Mouse (Mus musculus) cerebellum, postnatal 4 days (tissue): ENCODE data around the gene Car11.
"Not testable (repeated sequence)": the region's sequence is repeated elsewhere in the genome, so short reads cannot be mapped to it uniquely, and the experiment has no call there.

Source experiments
- DNase-seq, 2 experiments: peaks; one replicate each; pipeline ENCODE4 v3.0.0; 2022; ENCODE audit warnings: low spot score in 2 of 2, mixed read lengths in 1 of 2

Car11 gene

DNA sequence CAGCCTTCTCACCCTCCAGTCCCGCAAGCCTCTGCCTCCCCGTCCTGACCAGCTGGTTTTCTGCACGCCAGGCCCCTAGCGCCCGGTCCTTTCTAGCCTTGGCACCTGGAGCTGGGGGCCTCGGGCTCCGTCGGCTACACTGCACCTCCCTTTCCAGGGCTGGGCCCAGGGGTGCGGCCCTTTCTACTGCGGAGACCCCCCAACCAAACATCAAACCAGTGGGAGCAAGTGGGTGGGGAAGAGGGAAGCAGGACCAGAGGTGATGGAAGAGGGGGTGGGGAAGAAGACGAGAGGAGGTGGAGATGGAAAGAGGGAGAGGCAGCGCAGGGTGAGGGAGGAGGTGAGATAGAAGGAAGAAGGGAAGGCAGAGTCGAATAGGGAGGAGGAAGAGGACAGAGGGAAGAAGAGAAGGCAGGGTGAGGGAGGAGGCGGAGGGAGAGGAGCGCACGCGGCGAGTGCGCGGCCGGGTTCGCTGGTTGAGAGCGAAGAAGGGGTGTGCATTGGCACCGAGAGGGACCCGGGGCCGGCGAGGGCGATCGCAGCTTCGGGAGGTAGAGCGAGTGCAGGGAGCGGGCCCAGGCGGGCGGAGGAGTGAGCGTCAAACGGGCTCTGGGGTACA, at the start of gene Car11:
Gene Car11, plus strand, starts transcription at position 321 of the 619 bp plus-strand sequence.
- no peak for DNase-seq

DNA sequence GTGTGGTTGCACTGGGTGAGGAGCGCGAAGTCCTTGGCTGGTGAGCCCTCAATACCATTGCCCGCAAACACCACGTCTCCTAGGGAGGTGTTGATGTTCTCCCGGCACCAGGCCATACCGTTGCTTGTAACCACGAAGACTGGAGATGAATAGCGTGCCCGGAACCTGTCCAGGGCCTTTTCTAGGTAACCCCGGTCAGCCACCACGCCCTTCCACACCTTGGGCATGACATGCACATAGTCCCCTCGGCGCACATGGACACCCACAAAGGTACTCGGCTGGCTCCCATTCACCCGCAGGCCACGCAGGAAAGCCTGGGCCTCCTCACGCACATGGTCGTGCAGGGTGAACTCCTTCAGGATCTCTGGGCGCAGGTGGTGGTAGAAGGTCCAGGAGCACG, 49.2 kb upstream of the Car11 start:
- DNase-seq: not testable (repeated sequence)

DNA sequence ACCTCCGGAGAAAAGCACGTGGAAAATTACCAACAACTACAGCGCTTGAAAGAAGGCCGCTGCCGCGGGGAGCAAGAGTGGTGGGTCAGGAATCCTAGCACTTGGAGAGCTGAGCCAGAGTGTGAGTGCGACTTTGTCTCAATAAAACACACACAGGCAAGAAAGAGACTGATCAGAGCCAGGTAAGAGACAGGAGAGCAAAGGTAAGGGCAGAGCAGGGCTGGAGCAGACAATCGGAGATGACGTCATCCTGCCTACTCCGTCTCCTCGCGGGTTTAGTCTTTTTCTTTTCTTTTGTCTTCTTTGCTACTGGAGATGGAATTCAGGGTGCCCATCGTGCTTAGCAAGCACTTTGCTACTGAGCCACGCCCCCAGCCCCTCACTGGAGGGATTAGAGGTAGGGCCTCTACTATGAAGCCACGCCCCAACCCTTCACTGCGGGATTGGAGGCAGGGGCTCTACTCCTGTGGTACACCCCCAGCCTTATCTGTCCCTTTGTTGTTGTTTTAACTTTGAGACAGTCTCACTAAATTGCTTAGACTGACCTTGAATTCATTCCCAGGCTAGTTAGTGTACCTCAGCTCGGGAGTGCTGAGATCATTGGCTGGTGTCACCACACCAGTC, 45.1 kb upstream of the Car11 start:
- DNase-seq: no peak

DNA sequence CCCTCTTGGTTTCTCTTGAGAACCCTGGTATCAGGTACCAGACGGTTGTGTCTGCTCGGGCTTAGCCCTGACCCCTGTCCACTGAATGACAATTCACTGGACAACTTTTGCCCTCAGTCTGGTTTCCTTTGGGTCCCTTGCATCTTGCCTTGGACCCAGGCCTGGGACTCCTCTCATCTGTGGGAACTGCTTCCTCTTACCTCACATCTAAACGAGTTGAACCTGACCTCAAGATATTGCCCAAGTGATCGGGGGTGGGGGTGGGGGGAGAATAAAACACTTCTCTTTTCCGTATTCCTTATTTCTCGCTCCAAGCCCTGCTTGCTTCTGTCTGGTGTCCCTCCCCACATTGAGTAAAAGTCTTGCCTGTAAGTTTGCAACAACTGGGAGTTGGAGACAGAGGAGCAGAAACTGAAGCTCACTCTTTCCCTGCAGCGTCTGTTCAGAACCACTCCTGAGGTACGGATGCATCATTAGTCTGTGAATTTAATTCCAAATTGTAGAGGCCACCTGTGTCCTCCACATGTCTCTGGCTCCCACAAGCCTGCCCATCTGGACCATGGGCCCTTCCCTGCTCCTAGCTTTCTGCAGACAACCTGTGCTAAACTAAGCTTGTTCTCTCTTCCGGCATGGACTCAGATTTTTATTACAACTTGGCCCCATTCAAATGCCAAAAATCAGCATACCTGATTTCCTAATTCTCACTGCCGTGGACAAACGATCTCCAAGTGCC, 38.7 kb upstream of the Car11 start:
- DNase-seq: no peak

DNA sequence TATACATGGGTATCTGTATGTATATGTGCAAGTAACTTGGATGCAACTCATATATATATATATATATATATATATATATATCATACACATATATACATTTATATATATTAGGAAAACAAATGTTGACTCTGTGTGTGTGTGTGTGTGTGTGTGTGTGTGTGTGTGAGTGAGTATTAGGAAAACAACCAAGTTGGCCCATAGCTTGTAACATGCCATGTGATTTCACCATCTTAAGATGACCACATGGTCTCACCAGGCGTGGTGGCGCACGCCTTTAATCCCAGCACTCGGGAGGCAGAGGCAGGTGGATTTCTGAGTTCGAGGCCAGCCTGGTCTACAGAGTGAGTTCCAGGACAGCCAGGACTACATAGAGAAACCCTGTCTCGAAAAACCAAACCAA, 37.9 kb upstream of the Car11 start:
- DNase-seq: not testable (repeated sequence)

DNA sequence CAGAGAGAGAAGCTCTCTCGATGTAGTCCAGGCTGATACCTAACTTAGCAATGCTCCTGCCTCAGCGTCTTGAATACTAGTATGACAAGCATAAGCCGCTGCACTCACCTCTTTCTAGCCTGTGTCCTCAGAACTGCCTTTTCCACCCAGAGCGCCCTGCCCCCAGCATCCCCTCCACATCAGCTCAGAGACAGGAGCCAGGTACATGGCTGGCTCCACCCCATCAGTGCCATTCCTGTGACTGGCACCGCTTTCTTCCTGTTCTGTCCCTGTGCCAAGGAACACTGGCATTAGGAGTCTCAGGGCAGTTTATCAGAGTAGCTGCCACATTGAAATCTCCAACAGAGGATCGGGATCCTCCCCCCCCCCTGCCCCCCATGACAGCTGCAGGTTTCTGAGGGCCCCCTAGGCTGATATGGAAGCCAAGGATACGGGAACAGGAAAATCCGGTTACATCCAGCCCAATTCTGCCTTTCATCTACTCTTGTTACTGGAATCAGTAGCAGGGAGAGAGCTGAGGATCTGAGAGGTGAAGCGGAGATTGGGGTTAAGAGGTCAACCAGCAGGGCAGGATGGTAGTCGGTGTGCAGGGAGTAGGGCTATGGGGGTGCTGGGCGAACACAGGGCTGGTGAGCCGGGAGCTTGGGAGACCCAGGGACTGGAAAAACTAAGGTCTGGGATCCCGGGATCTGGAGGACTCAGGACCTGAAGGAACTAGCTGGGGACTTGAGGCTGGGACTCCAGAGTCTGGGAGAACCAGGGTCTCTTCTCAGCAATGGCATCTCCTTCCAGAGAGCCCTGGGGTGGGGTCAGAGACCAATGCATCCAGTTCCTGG, 34.1 kb upstream of the Car11 start:
- no peak for DNase-seq

DNA sequence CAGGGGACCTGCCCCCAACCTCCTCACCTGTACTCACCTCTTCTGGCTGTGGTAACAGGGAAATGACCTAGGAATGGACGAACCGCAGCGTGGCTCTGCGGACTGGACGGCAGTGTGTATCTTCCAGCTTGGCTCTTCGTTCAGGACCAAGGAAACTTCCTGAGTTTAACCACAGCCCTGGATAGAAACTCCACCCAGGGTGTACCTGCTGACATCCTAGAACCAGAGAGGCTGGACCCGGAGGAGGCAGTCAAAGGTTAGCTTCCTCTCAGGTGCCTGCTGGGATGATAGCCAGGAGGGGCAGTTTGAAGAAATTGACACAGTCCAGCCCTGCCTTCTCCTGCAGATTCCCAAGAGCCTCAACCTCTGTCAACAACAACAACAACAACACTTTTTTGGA, 33.5 kb upstream of the Car11 start, which contains the start of gene Fut2:
Gene Fut2, minus strand, starts transcription at position 234 of the 400 bp plus-strand sequence.
- no peak for DNase-seq

DNA sequence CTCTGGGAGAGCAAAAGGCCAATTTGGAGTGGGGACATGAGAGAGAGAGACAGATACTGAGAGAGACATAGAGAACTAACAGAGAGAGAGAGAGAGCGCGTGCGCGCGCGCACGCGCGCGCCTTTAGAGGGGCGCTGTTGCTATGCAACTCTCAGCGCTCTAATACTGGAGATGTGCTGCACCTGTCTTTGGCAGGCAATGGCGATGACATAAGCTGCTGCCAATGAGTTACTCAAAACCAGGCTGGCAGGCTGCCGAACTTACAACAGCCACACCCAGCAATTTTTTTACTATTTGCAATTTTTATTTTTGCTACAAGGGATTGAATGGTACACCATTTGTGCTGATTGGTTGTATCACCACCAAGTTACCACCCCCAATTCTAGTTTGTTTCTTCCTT, 31.9 kb upstream of the Car11 start:
- no peak for DNase-seq

DNA sequence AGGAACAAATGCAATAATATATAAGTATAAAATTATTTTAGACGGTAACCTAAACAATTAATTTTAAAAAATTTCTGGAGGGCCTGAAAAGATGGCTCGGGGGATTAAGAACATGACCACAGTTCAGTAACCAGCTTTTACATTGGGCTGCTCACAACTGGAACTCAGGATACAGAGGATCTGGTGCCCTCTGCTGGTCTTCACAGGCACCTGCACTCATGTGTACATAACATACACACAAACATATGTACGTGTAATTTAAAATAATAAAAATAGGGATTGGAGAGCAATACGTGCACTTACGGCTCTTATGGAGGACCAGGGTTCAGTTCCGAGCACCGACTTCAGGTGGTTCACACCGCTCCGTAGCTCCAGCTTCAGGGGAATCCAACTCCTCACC, 30.7 kb upstream of the Car11 start:
- DNase-seq: no peak

DNA sequence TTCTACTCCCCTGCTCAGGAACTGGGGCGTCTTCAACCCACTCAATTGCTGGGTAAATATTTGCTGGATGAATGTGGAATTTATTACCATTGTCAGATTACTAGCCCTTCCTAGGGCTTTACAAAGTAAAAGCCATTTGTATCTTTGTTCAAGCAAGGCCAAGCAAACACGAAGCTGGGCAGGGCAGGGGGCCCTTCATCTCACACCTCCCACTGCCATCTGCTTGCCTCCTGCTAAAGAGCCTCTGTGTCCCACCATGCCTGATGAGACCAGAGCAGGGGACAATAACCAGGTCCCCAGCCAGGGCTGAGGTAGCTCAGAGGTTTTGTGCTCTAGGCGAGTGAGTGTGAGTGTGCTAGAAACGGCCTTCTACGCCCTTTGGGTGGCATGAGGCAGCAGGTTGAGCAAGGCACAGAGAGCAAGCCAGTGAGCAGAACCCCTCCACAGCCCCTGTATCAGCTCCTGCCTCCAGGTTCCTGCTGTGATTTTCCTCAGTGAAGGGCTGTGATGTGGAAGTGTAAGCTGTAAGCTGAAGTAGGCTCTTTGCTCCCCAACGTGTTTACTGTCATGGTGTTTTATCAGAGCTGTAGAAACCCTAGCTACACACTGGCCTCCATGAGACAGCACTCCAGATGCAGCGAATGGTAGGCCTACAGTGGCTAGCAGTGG, 21.9 kb upstream of the Car11 start:
- DNase-seq: no peak

DNA sequence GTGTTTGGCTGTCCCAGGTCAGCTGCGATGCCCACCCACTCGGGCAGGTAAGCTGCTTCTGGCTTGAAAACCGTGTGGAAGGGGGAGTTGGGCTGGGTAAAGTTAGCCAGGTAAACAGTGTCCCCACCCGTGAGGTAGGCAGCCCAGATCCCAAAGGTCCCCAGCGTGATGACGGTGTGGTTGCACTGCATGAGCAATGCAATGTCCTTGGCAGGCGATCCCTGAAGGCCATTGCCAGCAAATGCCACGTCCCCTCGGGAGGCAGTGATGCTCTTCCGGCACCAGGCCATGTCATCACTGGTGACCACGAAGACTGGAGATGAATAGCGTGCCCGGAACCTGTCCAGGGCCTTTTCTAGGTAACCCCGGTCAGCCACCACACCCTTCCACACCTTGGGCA, 21.1 kb upstream of the Car11 start:
- no peak for DNase-seq

DNA sequence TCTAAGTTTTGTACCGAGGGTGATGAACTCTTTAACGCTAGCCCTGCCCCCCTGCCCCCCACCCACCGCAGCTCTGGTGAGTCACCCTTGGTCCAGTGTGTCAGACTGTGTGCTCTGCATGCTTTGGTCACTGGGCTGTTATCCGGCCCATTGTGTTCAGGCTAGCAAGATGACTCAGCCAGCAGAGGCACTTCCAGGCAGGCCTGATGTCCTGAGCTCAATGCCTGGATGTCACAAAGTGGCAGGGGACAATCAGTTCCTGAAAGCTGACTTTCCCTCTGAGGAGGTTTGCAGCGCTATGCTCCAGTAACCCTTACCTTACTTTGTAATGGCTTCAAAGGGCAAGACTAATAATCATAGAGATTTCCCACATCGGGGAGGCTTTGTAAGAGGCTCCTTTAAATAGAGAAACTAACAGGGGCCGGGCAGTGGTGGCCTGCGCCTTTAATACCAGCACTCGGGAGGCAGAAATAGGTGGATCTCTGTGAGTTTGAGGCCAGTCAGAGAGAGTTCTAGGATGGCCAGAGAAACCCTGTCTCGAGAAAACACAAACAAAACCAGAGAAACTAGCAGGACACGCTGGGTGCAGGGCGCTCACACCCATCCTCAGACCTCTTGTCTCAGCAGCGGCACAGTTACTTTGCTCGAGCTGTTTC, 19.5 kb upstream of the Car11 start:
- DNase-seq: no peak

DNA sequence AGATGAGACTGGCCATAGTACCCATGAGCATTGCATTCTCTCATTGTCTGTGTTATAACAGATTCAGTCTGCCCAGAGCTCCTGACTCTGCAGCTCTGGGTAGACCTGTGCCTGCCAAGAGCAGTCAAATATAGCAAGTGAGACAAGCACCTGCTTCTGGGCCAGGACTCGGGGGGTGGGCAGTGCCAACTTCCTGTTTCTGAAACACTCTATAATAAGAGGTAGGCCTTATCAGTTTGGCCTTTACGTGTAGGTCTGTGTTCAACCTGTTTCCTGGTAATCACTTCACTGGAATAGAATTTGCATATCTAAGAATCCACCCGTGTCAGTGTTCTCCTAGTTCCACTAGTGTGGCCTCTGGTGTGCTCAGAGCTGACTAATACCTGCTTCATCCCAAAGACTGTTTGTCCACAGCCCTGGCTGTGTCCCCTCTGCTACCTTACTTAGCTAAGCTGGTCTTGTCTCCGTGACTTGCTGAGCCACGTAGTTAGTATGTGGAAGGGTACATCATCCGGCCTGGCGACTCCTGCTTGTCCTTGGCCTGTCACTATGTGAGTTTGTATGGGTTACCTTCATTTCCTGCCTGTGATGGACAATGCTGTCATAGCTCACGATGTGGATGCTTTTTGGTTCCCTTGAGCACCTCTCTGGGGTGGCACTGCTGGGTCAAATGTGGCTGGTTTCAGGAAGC, 18.5 kb upstream of the Car11 start:
- DNase-seq: no peak

DNA sequence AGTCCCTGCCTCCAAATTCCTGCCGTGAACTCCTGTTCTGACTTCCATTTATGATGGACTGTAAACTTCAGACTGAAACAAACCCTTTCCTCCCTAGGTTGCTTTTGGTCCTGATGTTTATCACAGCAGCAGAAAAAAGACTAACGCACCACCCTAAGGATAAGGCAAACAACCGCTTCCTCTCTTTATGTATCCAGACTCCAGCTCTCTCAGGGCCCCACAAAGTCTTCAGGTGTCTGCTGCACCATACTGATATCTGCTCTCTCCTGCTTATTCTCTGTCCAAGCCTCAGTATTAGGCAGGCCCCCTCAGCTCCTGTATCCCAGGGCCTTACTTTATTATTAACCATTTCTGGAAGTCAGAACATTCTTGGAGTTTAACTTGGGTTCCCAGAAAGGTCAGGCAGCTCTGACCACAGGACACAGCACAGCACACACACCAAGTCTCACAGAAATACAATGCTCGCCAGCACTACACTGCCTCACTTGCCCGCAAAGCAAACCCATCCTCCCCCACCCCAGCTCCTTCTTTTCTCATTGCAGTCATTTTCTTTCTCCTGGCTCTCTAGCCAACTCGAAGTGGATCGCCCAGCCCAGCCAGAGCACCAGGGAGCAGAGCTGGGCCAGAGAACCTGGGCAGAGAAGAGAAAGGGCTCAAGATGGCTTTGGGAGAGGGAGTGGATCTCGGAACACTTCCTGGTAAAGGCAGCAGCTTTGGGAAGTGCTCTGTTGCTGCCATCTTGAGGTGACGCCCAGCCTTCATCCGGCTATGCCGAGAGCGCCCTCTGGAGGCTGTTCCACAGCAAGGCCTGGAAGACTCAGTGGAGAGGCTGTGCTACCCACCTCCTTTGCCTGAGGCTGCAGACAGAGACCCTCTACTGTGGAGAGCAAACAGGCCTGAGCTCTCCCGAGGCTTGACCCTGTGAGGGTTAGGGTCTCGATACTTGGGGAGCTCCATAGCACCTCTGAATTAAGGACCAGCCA, 17.2 kb upstream of the Car11 start:
- peak; percentile 86 to 94 for DNase-seq

DNA sequence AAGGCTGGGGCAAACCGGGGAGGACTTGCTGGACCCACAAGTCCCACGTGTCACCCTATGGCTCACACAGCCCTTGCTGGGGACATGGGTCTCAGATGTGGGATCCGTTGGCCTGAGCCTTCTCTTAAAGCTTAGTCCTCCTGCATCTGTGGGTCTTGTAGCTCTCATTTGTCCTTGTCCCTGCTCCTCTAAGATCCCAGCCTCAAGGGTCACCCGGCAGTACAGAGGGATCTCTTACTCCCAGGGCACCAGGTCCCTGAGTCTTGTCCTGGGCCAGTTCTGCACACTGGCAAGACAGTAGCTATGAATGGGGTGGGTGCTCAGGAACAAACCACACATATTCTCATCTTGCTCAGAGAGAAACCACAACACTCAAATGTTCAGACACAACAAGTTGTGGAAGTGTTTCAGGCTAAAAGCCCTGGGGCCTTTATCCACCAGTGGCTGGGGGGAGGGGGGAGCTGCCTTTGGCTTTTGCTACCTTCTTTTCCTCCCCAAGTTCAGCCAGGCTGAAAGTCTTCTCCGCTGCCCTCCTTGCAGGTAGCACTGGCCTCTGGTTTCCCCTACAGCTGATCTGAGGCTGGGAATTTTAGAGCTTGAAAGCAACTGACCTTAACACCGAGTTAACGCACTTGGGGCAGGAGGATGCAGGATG, 16.1 kb upstream of the Car11 start, which contains the start of gene Ntn5:
Gene Ntn5, plus strand, starts transcription at position 627 of the 655 bp plus-strand sequence.
- DNase-seq: no peak

DNA sequence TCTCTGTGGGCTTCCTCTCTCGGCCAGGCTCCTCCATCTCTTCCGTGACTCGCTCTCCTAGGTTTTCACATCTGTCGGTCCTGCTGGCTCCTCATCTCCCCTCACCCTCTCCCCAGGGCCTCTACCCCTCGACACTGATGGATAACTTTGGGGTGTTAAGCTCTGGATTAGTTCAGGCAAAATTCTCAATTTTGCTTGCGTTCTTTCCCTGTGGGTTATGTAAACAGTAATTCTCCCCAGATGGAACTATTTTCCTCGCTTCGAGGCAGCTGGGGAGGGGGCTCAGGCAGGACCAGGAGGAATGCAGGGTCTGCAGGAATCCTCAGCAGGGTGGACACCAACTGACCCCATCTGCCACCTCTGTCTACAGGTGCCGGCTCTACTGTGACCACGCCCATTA, 13.8 kb upstream of the Car11 start:
- no peak for DNase-seq

DNA sequence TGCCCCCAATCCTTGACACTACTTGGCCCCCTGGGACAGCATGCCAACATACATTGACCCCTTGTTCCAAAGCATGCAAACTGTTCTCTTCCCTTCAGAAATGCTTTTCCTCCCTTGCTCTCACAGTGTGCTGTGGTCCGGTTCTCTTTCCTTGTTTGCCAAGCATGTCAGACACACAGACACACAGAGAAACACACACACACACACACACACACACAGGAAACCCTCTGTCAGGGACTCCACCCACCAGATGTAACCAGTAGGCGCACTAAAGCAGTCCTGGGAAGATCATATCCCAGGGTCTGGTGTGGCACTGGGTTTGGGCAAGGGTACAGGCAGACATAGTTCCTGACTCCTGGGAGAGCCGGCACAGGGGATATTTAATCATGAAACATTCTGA, 12.8 kb upstream of the Car11 start:
- no peak for DNase-seq

DNA sequence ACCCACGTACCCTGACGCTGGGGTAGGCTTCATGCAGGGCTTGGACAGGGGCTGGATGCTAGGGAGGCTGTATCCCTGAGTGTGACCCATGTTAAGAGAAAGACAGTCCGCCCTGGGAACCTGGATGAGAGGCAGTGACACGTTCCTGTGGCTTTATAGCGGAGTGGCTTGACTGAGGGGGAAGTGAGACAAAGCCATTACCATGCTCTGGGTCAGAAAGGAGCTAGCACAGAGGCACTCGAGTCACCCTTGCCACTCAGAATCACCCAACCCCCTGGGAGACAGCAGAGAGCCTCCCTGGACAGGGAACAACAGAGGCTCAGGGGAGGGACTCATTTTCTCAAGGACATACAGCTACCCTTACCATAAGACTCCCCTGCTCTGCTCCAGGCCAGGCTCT, 10.5 kb upstream of the Car11 start:
- DNase-seq: no peak

DNA sequence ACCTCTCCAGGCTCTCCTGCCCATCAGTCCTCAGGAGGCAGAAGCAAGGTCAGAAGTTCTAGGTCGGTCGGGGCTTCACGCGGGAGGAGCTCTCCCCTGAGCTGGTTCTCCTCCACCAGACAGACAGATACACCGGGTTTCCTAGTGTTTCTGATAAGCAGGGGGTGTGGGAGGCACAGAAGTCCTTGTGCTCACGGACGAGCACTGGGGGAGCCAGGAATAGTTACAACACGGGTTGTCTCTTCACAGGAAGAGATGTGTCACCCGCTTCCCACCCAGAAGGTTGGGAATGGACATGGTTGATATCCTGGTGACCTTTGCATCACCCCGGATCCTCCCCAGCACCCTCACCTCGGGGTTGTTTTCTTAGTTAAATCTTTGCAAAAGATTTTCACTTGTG, 9.8 kb upstream of the Car11 start:
- no peak for DNase-seq
